Mouse (Mus musculus): ENCODE results near the gene Slc6a21.

The Slc6a21 gene

DNA sequence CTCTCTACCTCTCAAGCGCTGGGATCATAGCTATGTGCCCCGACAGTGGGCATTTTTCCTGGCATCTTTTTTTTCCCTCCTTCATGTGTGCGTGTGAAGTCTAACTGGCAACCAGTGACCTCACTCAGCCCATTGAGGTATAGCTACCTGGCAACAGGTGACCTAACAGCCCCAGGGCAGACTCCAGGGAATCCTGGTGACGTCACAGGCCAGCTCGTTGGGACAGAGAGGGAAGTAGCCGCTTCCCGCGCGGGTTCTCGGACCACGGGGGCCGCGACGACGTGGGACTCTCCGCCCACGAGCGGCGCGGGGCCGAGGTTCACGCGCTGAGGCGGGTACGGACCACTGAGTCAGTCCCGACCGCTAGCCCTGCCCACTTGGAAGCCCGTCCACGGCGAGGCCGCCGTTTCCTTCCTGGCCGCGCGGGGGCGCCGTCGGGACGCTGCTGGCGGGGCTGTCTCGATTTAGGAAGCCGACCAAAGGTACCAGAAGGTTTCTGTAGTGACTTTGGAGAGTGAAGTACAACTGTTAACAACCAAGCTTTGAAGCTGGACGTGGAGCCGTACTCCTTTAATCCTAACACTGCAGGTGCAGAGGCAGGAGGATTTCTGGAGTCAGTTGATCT, at the start of gene Slc6a21:
Gene Slc6a21 (plus strand): TSS at position 378 of the 625 bp plus-strand sequence.
- peak; percentile 85 for DNase-seq (ENCODE audit: low read depth, low spot score)

DNA sequence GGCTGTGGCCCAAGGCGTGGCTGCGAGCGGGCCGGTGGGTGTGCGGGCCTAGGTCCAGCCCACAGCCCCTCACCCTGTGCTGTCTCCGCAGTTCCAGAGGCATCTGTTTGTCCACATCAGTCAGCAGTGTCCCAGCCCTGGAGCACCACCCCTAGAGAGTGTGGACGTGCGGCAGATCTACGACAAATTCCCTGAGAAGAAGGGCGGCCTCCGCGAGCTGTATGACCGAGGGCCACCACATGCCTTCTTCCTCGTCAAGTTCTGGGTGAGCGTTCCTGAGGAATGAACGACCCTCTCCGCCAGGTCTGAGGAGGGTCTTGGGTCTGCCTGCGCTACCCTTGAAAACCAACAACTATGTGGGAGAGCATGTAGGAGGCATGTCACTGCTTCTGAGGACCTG, 48.8 kb upstream of the Slc6a21 start:
- DNase-seq (ENCODE audit: low read depth, low spot score), result no peak

DNA sequence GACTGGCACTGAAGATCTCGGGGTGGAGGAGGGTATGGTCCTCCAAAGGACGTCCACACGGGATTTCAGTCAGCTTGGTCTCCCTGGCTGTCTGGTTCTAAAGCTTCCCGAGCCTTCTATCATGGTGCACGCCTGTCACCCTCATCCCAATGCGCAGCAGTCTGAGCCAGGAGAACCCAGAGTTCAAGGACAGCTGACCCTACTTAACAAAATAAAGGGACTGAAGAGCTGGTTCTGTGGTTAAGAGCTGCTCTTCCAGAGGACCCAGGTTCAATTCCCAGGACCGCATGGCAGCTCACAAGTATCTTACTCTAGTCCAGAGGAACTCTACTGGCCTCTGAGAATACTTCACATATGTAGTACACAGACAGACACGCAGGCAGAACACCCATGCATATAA, 48.3 kb upstream of the Slc6a21 start:
- DNase-seq (ENCODE audit: low read depth, low spot score), result no peak

DNA sequence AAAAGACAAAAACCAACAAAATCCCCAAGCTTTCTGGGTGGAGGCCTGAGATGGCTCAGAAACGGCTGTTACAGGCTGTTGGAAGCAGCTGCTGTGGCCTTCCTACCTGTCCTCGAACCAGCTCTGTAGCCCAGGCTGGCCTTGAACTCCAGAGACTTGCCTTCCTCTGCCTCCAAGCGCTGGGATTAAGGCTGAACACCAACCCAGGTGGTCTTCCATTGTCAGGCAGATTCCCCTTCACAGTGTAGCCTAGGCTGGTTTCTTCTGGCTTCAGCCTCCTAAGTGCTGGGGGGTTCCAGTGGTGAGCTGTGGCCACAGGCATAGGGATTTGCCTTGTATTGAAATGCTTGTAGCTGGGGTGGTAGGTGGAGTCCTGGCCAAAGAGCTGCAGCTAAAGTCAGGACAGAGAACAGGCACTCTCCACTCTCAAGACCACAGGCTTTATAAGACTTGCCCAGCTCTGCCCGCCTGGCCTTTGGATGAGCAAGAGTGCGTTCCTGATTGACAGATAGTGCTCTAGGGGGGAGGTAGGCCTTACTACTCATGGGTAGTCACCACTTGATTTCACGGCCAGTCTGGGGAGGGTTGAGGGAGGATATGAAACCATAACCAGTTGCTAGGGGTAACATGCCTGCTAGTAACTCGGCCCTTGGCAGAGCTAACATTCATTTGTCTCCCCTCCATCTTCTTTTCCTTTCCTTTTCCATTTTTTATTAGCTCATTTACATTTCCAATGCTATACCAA, 47.7 kb upstream of the Slc6a21 start:
- DNase-seq (ENCODE audit: low read depth, low spot score), result no peak

DNA sequence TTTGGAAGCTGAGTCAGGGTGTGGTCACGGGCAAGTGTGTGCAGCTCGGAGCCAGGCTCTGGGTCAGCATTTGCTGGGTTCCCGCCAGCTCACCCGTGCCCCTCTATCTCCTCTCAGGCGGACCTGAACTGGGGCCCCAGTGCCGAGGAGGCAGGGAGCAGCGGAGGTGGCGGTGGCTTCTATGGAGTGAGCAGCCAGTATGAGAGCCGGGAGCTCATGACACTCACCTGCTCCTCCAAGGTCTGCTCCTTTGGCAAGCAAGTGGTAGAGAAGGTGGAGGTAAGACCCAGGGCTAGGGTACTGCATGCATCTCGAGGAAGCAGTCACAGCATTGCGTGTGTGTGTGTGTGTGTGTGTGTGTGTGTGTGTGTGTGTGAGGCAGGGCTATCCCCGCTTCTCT, 46.1 kb upstream of the Slc6a21 start:
- no peak for DNase-seq (ENCODE audit: low read depth, low spot score)

DNA sequence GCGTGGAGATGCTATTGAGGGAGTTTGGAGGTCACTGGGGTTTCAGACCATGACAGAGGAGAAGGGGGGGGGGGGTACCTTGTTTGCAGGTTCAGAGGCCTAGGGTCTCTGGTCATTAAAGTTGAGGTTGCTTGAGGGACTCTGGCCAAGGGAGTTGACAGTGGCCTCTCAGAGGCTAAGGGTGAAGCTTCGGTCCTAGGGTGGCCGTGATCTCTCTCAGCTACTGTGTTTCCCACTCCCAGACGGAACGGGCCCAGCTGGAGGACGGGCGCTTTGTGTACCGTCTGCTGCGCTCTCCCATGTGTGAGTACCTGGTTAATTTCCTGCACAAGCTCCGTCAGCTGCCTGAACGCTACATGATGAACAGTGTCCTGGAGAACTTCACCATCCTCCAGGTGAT, 45.4 kb upstream of the Slc6a21 start:
- no peak for DNase-seq (ENCODE audit: low read depth, low spot score)

DNA sequence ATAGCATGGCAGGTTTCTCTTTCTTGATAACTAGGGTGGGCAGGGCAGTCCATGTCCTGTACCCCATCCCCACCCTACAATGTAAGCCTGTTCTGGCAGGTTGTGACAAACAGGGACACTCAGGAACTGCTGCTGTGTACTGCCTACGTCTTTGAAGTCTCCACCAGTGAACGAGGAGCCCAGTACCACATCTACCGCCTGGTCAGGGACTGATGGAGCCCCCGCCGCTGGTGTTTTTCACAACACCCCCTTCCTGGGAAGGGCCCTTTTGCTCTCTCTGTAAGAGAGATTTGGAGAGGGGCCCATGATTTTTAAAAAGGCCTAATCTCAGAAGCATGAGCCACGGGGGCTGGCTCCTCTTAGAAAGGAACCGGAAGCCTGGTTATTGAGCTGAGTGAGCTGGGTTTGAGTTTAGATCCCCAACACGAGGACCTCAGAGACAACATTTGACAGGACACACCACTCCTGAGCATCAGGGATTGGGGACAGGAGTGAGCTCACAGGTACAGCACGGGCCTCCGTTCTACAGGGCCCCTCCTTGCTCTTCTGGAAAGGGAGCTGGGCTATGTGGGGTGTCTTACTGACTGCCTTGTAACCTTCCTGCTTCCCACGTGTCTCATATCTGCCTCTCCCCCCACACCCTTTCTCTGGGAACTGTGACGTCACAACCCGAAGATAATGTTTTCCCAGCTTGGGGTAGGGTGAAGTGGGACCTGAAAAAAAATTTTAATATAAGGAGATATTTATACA, 44.4 kb upstream of the Slc6a21 start:
- DNase-seq (ENCODE audit: low read depth, low spot score), result no peak

DNA sequence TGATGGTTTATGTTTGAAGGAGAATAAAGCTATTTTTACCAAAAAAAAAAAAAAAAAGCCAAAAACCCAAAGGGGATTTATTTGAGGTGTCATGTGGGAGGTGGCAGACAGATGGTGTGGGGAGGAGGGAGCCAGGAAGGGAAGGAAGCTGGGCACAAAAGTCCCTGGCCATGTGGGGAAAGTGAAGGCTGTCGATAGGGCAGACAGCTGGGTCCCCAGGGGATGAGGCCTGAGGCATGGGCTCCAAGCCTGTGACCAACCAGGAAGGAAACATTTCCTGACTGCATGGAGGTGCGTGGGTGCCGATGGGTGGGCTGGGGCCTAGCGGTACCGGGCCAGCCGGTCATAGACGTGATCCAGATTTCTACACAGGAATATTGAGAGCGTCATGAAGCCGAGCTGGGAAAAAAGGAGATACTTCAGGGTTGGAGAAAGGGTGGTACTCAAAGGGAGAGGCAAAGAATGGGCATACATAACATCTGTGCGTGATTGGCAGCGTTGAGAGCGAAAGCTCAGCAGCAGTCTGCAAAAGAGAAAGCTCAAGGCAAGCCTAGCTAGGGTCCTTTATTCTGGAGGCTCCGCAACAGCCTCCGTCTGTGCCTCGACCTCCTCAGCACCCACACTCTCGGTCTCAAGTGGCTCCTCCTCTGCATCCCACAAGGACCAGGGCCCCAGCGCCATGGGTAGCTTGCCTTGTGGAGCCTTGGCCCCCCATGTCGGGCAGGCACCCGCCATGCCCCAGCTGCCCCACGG, 43.6 kb upstream of the Slc6a21 start:
- no peak for DNase-seq (ENCODE audit: low read depth, low spot score)

DNA sequence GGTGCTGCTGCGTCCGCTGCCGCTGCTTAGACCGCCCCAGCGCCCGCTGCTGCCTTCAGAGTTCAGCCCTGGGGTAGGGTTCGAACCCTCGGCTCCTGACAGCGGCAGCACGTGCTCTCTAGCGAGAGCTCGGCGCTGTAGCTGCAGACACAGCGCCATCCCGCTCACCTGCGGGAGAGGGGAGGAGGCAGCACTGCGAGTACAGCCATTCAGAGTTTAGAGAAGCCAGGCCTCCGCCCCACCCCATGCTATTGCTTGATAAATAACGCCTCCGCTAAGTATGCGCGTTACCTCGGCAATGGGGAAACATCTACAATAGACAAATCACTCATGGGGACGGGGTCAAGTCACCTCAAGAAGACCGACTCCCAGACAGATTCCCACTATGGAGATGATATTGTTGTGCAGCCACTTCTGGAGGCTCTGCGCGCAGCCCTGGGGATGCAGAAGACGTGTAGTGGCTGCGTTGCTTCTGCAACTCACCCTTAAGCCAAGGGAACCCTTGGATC, 42.9 kb upstream of the Slc6a21 start:
- DNase-seq (ENCODE audit: low read depth, low spot score), result no peak

DNA sequence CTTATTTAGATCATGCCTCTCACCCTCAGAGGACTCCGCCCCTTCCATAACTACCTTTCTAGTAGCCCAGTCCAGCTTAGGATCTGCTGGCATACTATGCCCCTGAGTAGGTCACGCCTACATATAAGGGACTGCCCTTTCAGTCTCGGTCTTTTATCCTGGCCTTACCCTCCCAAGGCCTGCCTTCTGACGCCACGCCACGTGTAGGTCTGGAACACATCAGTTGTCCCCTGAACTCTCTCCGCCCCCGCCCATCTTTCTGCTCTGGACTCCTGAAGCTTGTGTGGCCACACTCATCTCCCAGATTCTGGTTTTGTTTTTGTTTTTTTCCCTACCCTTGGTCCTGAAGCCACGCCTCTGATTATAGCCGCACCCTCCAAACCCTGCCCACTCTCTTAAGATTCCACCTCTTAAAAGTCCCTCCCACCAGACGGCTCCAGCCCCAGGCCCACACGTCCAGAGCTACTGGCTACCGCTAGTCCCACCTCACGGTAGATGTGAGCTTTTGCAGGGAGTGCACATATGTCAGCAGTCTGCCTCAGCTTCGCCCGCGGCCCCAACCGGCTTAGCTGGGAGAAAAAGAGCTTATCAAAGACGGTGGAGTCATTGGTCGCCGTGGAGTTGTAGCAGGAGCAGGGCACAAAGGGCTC, 42.3 kb upstream of the Slc6a21 start:
- no peak for DNase-seq (ENCODE audit: low read depth, low spot score)

DNA sequence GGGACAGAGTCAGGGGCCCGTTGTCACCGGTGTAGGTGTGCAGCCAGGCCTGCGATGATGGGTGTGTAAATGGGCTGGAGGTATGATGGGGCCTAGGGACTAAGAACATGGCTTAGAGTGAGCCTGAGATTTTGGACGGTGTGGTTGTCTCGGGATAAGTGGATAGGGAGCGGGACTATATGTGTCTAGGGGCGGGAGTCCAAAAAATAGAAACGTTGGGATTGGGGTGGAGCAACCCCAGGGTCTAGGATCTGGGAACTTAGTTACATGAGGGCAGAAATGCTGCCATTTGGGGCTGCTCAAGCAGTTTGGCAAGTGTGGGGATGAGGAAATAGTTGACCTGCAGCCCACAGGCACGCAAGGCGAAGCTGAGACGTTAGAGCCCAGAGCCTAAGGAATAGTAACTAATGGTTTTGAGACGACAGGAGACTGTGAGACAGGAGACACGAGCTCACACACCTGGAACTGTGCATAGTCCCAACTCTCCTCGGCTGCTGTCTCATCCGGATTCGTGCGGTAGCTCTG, 41.6 kb upstream of the Slc6a21 start:
- no peak for DNase-seq (ENCODE audit: low read depth, low spot score)

DNA sequence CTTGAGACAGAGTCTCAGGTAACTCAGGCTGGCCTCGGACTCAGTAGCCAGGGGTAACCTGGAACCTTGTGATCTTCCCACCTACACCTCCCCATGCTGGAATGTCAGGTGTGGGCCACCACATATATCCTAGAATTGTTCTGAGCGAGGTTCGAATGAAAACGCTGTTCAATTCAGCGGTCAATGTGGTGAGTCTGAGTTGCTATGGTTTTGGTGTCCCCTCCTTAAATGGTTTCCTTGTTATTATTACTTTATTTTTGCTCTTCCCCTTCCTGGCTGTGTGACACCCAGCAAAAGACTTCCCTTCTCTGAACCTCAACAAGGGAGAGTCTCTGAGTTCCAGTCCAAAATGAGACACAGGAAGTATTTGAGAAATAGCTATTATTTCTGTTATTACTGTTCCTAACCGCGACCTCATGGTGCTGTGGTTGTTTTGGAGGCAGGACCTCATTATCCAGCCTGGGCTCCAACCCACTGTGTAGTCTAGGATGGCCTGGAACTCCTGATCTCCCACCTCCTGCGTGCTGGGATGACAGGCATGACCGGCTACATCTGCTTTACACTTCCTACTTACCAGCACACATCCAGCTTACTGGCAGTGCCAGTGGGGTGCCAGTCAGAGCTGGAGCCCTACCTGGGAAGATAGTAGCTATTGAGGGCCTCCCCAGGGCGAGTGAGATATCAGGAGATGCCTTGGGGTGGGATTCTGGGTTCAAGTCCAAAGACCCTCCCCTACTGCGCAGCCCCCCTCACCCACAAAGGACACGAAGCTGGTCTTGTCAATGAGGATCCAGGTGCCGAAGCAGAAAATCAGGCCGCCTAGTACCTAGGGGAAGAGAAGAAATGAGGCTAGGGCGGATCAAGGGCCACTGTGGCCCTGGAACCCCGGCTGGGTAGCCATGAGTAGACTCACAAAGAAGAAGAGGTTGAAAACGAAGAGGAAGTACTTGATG, 39.3 kb upstream of the Slc6a21 start:
- peak; percentile 34 for DNase-seq (ENCODE audit: low read depth, low spot score)

DNA sequence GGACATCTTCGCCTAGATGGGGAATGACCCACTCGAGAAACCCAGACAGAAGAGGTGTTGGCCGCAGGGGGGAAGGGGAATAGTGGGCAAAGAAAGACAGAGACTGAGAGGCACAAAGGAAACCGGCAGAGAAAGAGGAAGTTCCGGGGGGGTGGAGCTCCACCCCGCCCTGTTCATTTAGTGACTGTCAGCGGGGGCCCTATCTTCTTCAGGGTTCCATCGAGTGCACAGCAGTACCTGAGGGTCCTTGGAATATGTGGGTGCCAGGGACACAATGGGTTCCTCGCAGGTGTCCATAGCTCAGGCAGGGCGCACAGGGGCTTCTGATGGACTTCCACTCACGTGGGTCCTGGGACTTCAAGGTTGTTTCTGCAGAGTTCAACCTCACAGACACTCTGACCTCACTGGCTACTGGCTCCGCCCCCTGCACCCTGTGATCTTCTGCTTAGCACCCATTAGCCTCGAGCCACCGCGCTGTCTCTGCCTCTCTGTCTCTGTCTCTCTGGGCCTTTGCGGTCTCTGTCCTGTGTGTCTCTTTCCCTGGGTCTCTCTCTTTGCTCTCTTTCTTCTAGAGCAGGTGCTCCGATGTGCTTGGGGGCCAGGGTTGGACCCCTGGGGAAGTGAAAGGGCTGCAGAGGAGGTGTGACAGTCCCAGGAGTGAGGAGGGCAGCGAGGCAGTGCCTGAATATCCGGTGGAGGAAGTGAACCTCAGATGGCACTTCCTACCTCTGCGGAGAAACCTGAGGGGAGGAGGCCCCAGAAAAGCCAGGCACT, 38.4 kb upstream of the Slc6a21 start, which contains the start of gene Cd37:
Gene Cd37 (minus strand): TSS at position 393 of the 774 bp plus-strand sequence.
- DNase-seq (ENCODE audit: low read depth, low spot score), result peak; percentile 92

DNA sequence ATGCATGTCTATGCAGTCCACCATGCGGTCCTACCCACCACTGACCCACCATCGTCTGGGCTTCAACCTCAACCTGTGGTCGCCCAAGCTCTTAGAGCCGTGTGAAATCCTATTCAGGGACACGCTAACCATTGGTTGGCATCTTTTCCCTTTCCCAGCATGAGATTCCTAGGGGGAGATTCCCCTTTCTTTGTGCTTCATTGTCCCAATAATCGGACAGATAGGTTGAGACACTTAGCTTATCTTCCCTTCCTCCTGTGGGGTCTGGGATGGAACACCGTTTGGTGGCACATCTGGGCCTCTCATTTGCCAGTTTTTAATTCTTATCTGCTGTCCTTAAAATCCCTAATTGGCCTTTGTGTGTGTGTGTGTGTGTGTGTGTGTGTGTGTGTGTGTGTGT, 37.2 kb upstream of the Slc6a21 start:
- DNase-seq (ENCODE audit: low read depth, low spot score), result no peak

DNA sequence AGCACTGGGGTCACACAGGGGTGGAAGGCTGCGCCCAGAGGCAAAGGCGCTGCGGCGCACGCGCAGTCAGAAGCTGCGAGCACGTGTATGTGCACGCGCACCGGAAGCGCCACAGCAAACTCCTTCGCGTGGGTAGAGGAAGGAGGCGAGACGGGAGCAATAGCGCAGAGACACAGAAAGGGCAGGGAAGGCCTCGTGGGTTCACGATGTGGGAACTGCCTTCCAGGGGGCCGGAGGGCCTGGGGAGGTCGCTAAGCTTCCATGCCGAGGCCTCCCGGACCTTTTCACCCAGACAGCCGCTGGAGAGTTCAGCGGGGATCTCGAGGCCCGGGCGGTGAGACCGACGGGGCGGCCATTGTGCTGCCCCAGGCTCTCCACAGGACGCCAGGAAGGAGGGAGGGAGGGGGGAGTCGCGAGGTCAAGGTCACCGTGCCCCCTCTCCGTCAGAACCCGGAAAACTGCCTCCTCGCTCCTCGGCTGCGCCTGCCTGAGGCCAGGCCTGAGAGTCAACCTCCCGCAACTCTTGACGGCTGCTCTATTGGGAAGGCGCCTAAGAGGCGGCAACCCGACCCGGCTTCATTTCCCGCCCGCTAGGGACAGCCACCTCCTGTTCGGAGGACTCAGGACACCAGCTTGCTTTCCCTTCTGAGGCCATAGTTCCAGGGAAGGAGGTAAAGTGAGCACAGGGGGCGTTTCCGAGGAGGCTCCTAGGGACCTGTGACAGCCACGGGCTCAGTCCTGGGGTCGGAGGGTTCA, 36.5 kb upstream of the Slc6a21 start, which contains the start of gene Slc6a16:
Gene Slc6a16 (plus strand): TSS at position 453 of the 756 bp plus-strand sequence.
- no peak for DNase-seq (ENCODE audit: low read depth, low spot score)

DNA sequence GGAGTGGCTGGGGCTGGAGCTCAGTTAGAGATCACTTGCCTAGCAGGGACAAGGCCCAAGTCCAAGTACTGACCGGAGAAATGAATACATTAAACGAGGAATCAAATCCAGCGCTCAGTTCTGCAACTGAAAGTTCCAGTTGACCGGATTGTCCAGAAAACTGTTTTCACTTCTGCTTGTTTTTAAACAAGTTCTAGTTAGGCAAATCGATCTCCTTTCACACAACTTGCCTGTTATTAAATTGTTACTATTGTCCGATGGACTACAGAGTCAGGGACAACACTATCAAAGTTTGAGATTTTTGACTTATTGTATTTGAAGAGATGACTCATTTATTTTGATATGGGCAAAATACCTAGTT, 35.9 kb upstream of the Slc6a21 start:
- no peak for DNase-seq (ENCODE audit: low read depth, low spot score)

DNA sequence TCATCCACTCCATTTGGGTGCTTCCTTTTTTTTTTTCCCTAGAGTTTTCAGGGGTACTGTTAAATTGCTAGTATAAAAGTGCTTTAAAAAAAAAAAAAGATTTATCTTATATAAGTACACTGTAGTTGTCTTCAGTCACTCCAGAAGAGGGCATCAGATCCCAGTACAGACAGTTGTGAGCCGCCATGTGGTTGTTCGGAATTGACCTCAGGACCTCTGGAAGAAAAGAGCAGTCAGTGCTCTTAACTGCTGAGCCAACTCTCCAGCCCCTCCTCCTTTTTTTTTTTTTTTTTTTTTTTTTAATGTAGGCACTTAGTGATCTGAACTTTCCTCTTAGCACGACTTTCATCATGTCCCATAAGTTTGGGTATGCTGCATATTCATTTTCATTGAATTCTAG, 29.6 kb upstream of the Slc6a21 start:
- peak; percentile 37 for DNase-seq (ENCODE audit: low read depth, low spot score)

DNA sequence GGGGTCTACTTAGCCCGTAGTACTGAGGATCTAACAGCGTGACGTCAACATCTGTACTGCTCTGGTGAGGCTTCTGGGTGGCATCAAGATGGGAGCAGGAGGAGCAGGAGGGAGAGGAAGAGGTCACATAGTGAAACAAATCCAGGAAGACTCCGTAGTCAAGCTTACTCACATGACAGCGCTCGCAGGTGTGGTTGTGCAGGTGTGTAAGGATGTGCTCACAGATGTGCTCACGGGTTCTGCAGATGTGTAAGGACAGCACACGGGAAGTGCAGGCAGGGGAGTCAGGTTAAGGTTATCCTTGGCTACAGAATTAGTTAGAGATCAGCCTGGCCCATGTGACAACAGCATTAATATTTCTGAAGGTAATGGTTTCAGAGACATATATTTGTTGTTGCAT, 23.5 kb upstream of the Slc6a21 start:
- DNase-seq (ENCODE audit: low read depth, low spot score), result no peak

All from CD4-positive, CD25-positive, alpha-beta regulatory T cell, adult 2 months (primary cell).